7 mouse cellular contexts compared by ENCODE assay signal in genomic region chr5:38366650-38367470, GRCm38 (mm10). TPM values are rescaled to one million over a fixed set of nuclear protein-coding genes. Genes with fewer than 3 reads are reported as not detected.
DNase-seq lines count a peak whose midpoint lies in the region; ATAC-seq and TF ChIP-seq lines count a peak whose summit lies in the region.

No protein-coding gene starts in this region.

- no peak for TF ChIP-seq EP300 in liver, postnatal 0 days (IDR thresholded peaks at IDR 0.05; ENCODE audit: low read depth)

- H3K36me3 ChIP-seq in liver, postnatal 0 days (replicated peaks; ENCODE audit: insufficient read depth, low read length) = 0 out of 2 replicates have a peak, but pooled peaks cover 2% of the 10 kb centered on the region
- H3K36me3 ChIP-seq in neural tube, embryonic 11.5 days (ENCODE audit: control insufficient read depth, insufficient read depth, low read length) = no peaks in the 10 kb centered on the region

- 14% methylated on average over 18 of the region's 18 CpGs for WGBS in liver, postnatal 0 days (ENCODE audit: insufficient replicate concordance)
- WGBS in neural tube, embryonic 11.5 days = 13% methylated on average over 18 of the region's 18 CpGs

- H3K27ac ChIP-seq in liver, postnatal 0 days (ENCODE audit: low read depth) = no peak overlapping the region
- no peak overlapping the region for H3K27ac ChIP-seq in neural tube, embryonic 11.5 days (ENCODE audit: low read depth, low read length)

- peak overlapping the region; percentile 65 for H3K4me2 ChIP-seq in liver, postnatal 0 days (ENCODE audit: low read depth, low read length)
- H3K4me2 ChIP-seq in neural tube, embryonic 11.5 days (ENCODE audit: low read depth) = peak overlapping the region; percentile 37

- H3K4me1 ChIP-seq in liver, postnatal 0 days (ENCODE audit: insufficient read depth) = peaks cover 6% of the 10 kb centered on the region
- peaks cover 5% of the 10 kb centered on the region; the same call in 1 of the 2 replicates for H3K4me1 ChIP-seq in neural tube, embryonic 11.5 days (ENCODE audit: control insufficient read depth, insufficient read depth, low read length)

- no peak for TF ChIP-seq CTCF in liver, postnatal 0 days (IDR thresholded peaks at IDR 0.05; ENCODE audit: low read depth)

- H3K27me3 ChIP-seq in liver, postnatal 0 days (ENCODE audit: insufficient read depth, low read length) = no peaks in the 10 kb centered on the region
- no peaks in the 10 kb centered on the region for H3K27me3 ChIP-seq in neural tube, embryonic 11.5 days (ENCODE audit: control insufficient read depth, insufficient read depth, low read length)

- H3K9me3 ChIP-seq in liver, postnatal 0 days (ENCODE audit: low read length) = no peaks in the 10 kb centered on the region
- no peaks in the 10 kb centered on the region for H3K9me3 ChIP-seq in neural tube, embryonic 11.5 days (ENCODE audit: control insufficient read depth, low read length)

- DNase-seq in R1 (ENCODE audit: low read depth, low spot score) = peak; percentile 59
- peak; percentile 50 for DNase-seq in embryo, embryonic 11 days
- peak; percentile 32 for DNase-seq in heart, adult 8-10 months (ENCODE audit: low spot score)
- peak; percentile 28 for DNase-seq in kidney, adult 11 months
- peak; percentile 15 for DNase-seq in liver, postnatal 0 days
- DNase-seq in neural tube, embryonic 11.5 days (ENCODE audit: low spot score) = no peak
- DNase-seq in cerebellum, adult 11-12 months = no peak

- peak overlapping the region; percentile 26; the same call in 1 of the 2 replicates for H3K4me3 ChIP-seq in liver, postnatal 0 days (ENCODE audit: low read depth, low read length)
- H3K4me3 ChIP-seq in neural tube, embryonic 11.5 days (ENCODE audit: low read depth, low read length) = peak overlapping the region; percentile 16

- no peak overlapping the region for H3K9ac ChIP-seq in liver, postnatal 0 days (replicated peaks)
- H3K9ac ChIP-seq in neural tube, embryonic 11.5 days (ENCODE audit: low read length) = no peak overlapping the region

- peak; percentile 25; the same call in 1 of the 2 replicates for ATAC-seq in liver, postnatal 0 days
- no peak for ATAC-seq in neural tube, embryonic 11.5 days (ENCODE audit: insufficient read depth, low FRiP score, low TSS enrichment)

RNA-seq across cellular contexts. Expression of gene Drd5, which starts 47.7 kb away (rescaled TPM):
- total RNA-seq in heart, adult 8-10 months (2022) = not detected
- polyA plus RNA-seq in liver, postnatal 0 days (2015; fragmentation: Nextera tagmentation; extraction: Ambion mirVana) = not detected in 2 replicates
- polyA plus RNA-seq in neural tube, embryonic 11.5 days (2014; fragmentation: Nextera tagmentation; extraction: Ambion mirVana) = not detected in 2 replicates

Comparison
In these comparisons a context has a peak if more than half of its experiments do, and no peak if none do; other contexts are left out.
1. DNase-seq: peak in R1 (single experiment), embryo, embryonic 11 days (single experiment), heart, adult 8-10 months (single experiment), kidney, adult 11 months (single experiment) and liver, postnatal 0 days (single experiment); none in neural tube, embryonic 11.5 days (single experiment) and cerebellum, adult 11-12 months (single experiment).